Mouse (Mus musculus) adrenal gland, adult 18-20 months (tissue): ENCODE data around the gene Phf21b. TPM values are rescaled to one million over a fixed set of nuclear protein-coding genes. Genes with fewer than 3 reads are reported as not detected.

Experiments used
- total RNA-seq, 2 experiments: library from RNA; stranded (reverse); gene quantifications; 1 replicate in 1 of 2; 2 replicates in 1 of 2; pipeline ENCODE4 v1.2.3; 2021

Gene Phf21b
- total RNA-seq, 2 experiments from 2014 or later = 1.6 to 2.3 TPM

Other genes with a start within 250 kb of the Phf21b start
- gene Prr5, start 186.4 kb downstream of the Phf21b start, total RNA-seq = 10 to 100 TPM in 1 of 2 experiments, 1 to 10 TPM in 1; 5.5 to 11.0 TPM
- 1 to 10 TPM in 1 of 2 experiments, under 1 TPM in 1; 0.53 to 1.3 TPM for gene Arhgap8, start 136.0 kb downstream of the Phf21b start, total RNA-seq
- gene Gm29666, start 64.0 kb upstream of the Phf21b start, total RNA-seq = under 1 TPM; 0.16 to 0.17 TPM
- 10 to 100 TPM; 41.0 to 45.8 TPM for gene Nup50, start 67.4 kb upstream of the Phf21b start, total RNA-seq
- gene 5031439G07Rik, start 132.5 kb upstream of the Phf21b start, total RNA-seq = 10 to 100 TPM; 38.8 to 53.7 TPM
- not detected for gene Upk3a, start 161.1 kb upstream of the Phf21b start, total RNA-seq
- gene Fam118a, start 172.9 kb upstream of the Phf21b start, total RNA-seq = 1 to 10 TPM; 8.2 to 9.8 TPM